Mouse (Mus musculus): Measurements from ENCODE around the gene Jpt2. TPM values are rescaled to one million over a fixed set of nuclear protein-coding genes. Genes with fewer than 3 reads are reported as not detected.

The Jpt2 gene
- polyA plus RNA-seq, 1 experiment from 2014 or later = 201 TPM

DNA sequence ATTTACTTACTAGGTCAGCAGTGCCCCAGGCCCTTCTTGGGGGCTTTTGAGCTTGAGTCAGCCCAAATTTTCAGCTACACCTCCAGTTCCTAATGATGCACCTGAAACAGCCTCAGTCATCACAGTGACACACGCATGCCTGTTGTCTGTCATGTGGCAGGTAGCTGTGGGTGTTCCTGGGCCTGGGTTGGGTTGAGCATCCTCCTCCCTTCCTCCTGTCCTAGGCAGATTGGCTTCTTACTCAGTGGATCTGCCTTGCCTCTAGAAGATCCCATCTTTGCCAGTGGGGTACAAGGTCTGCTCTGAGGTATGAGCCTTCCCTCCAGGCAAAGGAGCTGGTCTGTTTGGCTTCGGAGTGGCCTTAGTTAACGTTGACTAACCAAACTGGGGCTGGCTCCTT, 71.6 kb downstream of the Jpt2 start:
- Histone ChIP-seq H3K4me1 (ENCODE audit: control insufficient read depth, insufficient read depth, low read length) (peaks cover 16% of the 10 kb centered on the region), H3K9ac (ENCODE audit: low read length) (no peak overlapping the region), H3K27me3 (ENCODE audit: control insufficient read depth, insufficient read depth, low read length) (no peaks in the 10 kb centered on the region), H3K27ac (replicated peaks; ENCODE audit: low read depth, low read length) (no peak overlapping the region), H3K9me3 (ENCODE audit: control insufficient read depth, low read length) (no peaks in the 10 kb centered on the region), H3K36me3 (ENCODE audit: control insufficient read depth, insufficient read depth, low read length) (peaks cover 19% of the 10 kb centered on the region), H3K4me3 (ENCODE audit: low read depth, low read length) (no peak overlapping the region), H3K4me2 (ENCODE audit: low read depth, severe bottlenecking) (0 out of 2 replicates have a peak overlapping the region, but pooled peaks have one; percentile 1)
- 91% methylated on average over 3 of the region's 3 CpGs for WGBS
- no peak for ATAC-seq (ENCODE audit: insufficient number of reproducible peaks, low FRiP score, low TSS enrichment, low read depth)
- no peak for DNase-seq (ENCODE audit: low spot score)

Other genes starting within 250 kb of the Jpt2 start
- gene Rnf151, start 242.6 kb downstream of the Jpt2 start, polyA plus RNA-seq (2014; fragmentation: Nextera tagmentation; extraction: Ambion mirVana) = 0.16 TPM in 1 of 2 replicates, not detected in the other
- gene Rps2, start 242.6 kb downstream of the Jpt2 start, polyA plus RNA-seq (2014; fragmentation: Nextera tagmentation; extraction: Ambion mirVana) = 1,548 and 1,633 TPM in 2 replicates
- gene Ndufb10, start 236.2 kb downstream of the Jpt2 start, polyA plus RNA-seq (2014; fragmentation: Nextera tagmentation; extraction: Ambion mirVana) = 211 and 216 TPM in 2 replicates
- not detected in 2 replicates for gene Rpl3l, start 232.9 kb downstream of the Jpt2 start, polyA plus RNA-seq (2014; fragmentation: Nextera tagmentation; extraction: Ambion mirVana)
- gene Msrb1, start 224.0 kb downstream of the Jpt2 start, polyA plus RNA-seq (2014; fragmentation: Nextera tagmentation; extraction: Ambion mirVana) = 24.9 and 27.0 TPM in 2 replicates
- gene Hs3st6, start 207.7 kb downstream of the Jpt2 start, polyA plus RNA-seq (2014; fragmentation: Nextera tagmentation; extraction: Ambion mirVana) = 3.1 and 3.4 TPM in 2 replicates
- gene Meiob, start 156.4 kb downstream of the Jpt2 start, polyA plus RNA-seq (2014; fragmentation: Nextera tagmentation; extraction: Ambion mirVana) = not detected in 2 replicates
- 27.2 and 28.8 TPM in 2 replicates for gene Hagh, start 120.5 kb downstream of the Jpt2 start, polyA plus RNA-seq (2014; fragmentation: Nextera tagmentation; extraction: Ambion mirVana)
- 16.6 and 18.5 TPM in 2 replicates for gene Fahd1, start 110.3 kb downstream of the Jpt2 start, polyA plus RNA-seq (2014; fragmentation: Nextera tagmentation; extraction: Ambion mirVana)
- 0.24 and 0.47 TPM in 2 replicates for gene Igfals, start 94.7 kb downstream of the Jpt2 start, polyA plus RNA-seq (2014; fragmentation: Nextera tagmentation; extraction: Ambion mirVana)
- gene Nubp2, start 74.3 kb downstream of the Jpt2 start, polyA plus RNA-seq (2014; fragmentation: Nextera tagmentation; extraction: Ambion mirVana) = 65.1 and 66.0 TPM in 2 replicates
- gene Spsb3, start 74.0 kb downstream of the Jpt2 start, polyA plus RNA-seq (2014; fragmentation: Nextera tagmentation; extraction: Ambion mirVana) = 36.8 and 42.1 TPM in 2 replicates
- gene Eme2, start 65.6 kb downstream of the Jpt2 start, polyA plus RNA-seq (2014; fragmentation: Nextera tagmentation; extraction: Ambion mirVana) = 20.5 and 20.8 TPM in 2 replicates
- gene Mrps34, start 65.6 kb downstream of the Jpt2 start, polyA plus RNA-seq (2014; fragmentation: Nextera tagmentation; extraction: Ambion mirVana) = 82.3 and 84.8 TPM in 2 replicates
- 51.5 and 53.0 TPM in 2 replicates for gene Nme3, start 64.2 kb downstream of the Jpt2 start, polyA plus RNA-seq (2014; fragmentation: Nextera tagmentation; extraction: Ambion mirVana)
- 31.0 and 32.0 TPM in 2 replicates for gene Mapk8ip3, start 23.7 kb downstream of the Jpt2 start, polyA plus RNA-seq (2014; fragmentation: Nextera tagmentation; extraction: Ambion mirVana)
- gene Cramp1l, start 55.1 kb upstream of the Jpt2 start, polyA plus RNA-seq (2014; fragmentation: Nextera tagmentation; extraction: Ambion mirVana) = 13.0 and 14.6 TPM in 2 replicates
- 21.0 and 24.0 TPM in 2 replicates for gene Ift140, start 55.4 kb upstream of the Jpt2 start, polyA plus RNA-seq (2014; fragmentation: Nextera tagmentation; extraction: Ambion mirVana)
- gene Tmem204, start 122.9 kb upstream of the Jpt2 start, polyA plus RNA-seq (2014; fragmentation: Nextera tagmentation; extraction: Ambion mirVana) = 9.7 and 10.8 TPM in 2 replicates
- gene Telo2, start 155.3 kb upstream of the Jpt2 start, polyA plus RNA-seq (2014; fragmentation: Nextera tagmentation; extraction: Ambion mirVana) = 28.8 and 35.8 TPM in 2 replicates
- 0.17 TPM in 1 of 2 replicates, not detected in the other for gene Ptx4, start 160.1 kb upstream of the Jpt2 start, polyA plus RNA-seq (2014; fragmentation: Nextera tagmentation; extraction: Ambion mirVana)
- 20.6 and 21.0 TPM in 2 replicates for gene Clcn7, start 172.7 kb upstream of the Jpt2 start, polyA plus RNA-seq (2014; fragmentation: Nextera tagmentation; extraction: Ambion mirVana)
- not detected in 2 replicates for gene Ccdc154, start 201.8 kb upstream of the Jpt2 start, polyA plus RNA-seq (2014; fragmentation: Nextera tagmentation; extraction: Ambion mirVana)
- not detected in 2 replicates for gene Gm38655, start 214.8 kb upstream of the Jpt2 start, polyA plus RNA-seq (2014; fragmentation: Nextera tagmentation; extraction: Ambion mirVana)
- gene BC003965, start 223.9 kb upstream of the Jpt2 start, polyA plus RNA-seq (2014; fragmentation: Nextera tagmentation; extraction: Ambion mirVana) = 31.6 and 32.7 TPM in 2 replicates
- 4.8 and 5.8 TPM in 2 replicates for gene Unkl, start 227.7 kb upstream of the Jpt2 start, polyA plus RNA-seq (2014; fragmentation: Nextera tagmentation; extraction: Ambion mirVana)

All from limb, embryonic 11.5 days (tissue).